Mouse (Mus musculus) hindbrain, postnatal 0 days (tissue): ENCODE results near the gene Qrfpr. TPM values are rescaled to one million over a fixed set of nuclear protein-coding genes. Genes with fewer than 3 reads are reported as not detected.
A peak's percentile ranks its signal among the peaks of the same experiment; 100 is the strongest.

Experiments
- ATAC-seq: fragments of 200-750 bp; cut with Nextera tagmentation; 2 replicates; pipeline ENCODE4 v1.8.0; 2017; ENCODE audit warnings: mild to moderate bottlenecking, moderate TSS enrichment, moderate library complexity
- DNase-seq: peaks from one replicate; pipeline ENCODE4 v3.0.0-alpha.2; 2015; ENCODE audit warnings: low spot score
- H3K27ac ChIP-seq: fragments of 300-500 bp; sonication (generic); 2 replicates; pipeline ENCODE4 v1.5.1; 2014; ENCODE audit warnings: mild to moderate bottlenecking
- H3K27me3 ChIP-seq: fragments of 300-500 bp; sonication (generic); 2 replicates; pipeline ENCODE4 v1.6.1; 2014; ENCODE audit warnings: low read length, mixed read lengths; ENCODE audit not compliant: insufficient read depth
- H3K36me3 ChIP-seq: fragments of 300-500 bp; sonication (generic); 2 replicates; pipeline ENCODE4 v1.6.1; 2014; ENCODE audit warnings: low read length, mixed read lengths; ENCODE audit not compliant: insufficient read depth
- H3K4me1 ChIP-seq: fragments of 300-500 bp; sonication (generic); 2 replicates; pipeline ENCODE4 v1.6.1; 2014; ENCODE audit warnings: antibody characterized with exemption, low read length, mixed read lengths; ENCODE audit not compliant: insufficient read depth
- H3K4me2 ChIP-seq: fragments of 300-500 bp; sonication (generic); 2 replicates; pipeline ENCODE4 v1.6.1; 2014; ENCODE audit warnings: low read depth, mild to moderate bottlenecking, low read length, moderate library complexity, mixed read lengths
- H3K4me3 ChIP-seq: fragments of 300-500 bp; sonication (generic); 2 replicates; pipeline ENCODE4 v1.5.1; 2014; ENCODE audit warnings: low read length
- H3K9ac ChIP-seq: fragments of 300-500 bp; sonication (generic); replicated peaks from 2 replicates; pipeline ENCODE4 v1.6.1; 2014; ENCODE audit warnings: mild to moderate bottlenecking, low read length, moderate library complexity, mixed read lengths
- H3K9me3 ChIP-seq: fragments of 300-500 bp; sonication (generic); 2 replicates; pipeline ENCODE4 v1.6.1; 2016; ENCODE audit warnings: low read length, mixed read lengths
- CTCF ChIP-seq: IDR thresholded peaks from 2 replicates; pipeline ENCODE4 v1.5.1; 2016; ENCODE audit warnings: antibody characterized with exemption, control low read depth, low read depth
- WGBS: fragments of 180-500 bp; shearing (Covaris S2); extraction: QIAGEN DNeasy Blood & Tissue Kit; methylation state at CpG from one replicate; pipeline ENCODE4 v1.1.7; 2014; 5-methylcytosine and 5-hydroxymethylcytosine counted together
- polyA plus RNA-seq: library from polyadenylated mRNA; unstranded; fragments of >200 nt; fragmentation: Nextera tagmentation; extraction: Ambion mirVana; gene quantifications from 2 replicates; pipeline ENCODE4 v1.2.1, GENCODE M21; 2015
- total RNA-seq: library from RNA; depleted of rRNA; stranded (reverse); fragments of >200 nt; gene quantifications from 2 replicates; pipeline ENCODE4 v1.2.3, GENCODE M21; 2014; rRNA removed

Gene Qrfpr
- total and polyA plus RNA-seq, 2 experiments from 2014 or later, result 0.89 to 1.3 TPM

DNA sequence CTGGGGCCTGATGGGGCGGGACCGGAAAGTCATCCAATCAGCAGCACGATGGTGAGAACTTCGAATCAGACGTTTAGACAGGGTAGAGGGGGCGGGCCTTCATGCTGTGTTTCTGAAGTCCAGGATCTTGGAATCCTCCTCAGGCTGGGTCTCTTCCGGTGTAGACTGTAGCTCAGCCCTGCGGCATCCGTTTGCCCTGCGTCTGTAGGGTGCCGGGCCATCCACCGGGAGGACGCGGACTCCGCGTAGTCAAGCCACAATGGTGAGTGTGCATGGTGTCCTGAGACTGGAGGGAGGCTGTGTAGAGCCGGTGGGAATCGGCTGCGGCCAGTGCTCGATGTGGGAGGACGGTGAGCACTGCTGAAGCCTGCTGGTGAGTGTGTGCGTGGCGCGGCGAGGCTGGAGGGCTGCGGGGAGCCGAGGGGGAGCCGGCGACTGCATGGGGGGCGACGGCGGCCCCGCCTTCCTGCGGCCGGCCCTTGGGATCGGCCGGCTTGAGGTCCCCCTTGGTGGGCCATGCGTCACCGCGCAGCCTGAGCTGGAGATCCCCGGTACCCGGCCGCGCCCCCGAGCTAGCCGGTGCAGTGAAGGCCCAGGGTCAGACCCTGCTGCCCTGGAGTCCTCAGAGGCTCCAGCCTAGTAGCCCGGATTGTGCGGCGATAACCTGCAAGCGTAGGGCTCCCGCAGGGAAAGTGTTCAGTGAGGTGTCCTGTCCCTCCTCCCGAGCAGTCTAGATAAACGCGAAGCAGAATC is 71.0 kb downstream of the Qrfpr start, which contains the start of gene D3Ertd254e:
Gene D3Ertd254e (plus strand): TSS at position 84 of the 753 bp plus-strand sequence.
- no peaks in the 10 kb centered on the region for H3K36me3 ChIP-seq
- under 1% methylated on average over 54 of the region's 54 CpGs for WGBS
- H3K9ac ChIP-seq, result peak within 1 kb of the TSS; percentile 95
- DNase-seq, result peak; percentile 95
- H3K27ac ChIP-seq, result peak within 1 kb of the TSS; percentile 94
- no peak for TF ChIP-seq CTCF
- H3K4me3 ChIP-seq, result peak within 1 kb of the TSS; percentile 95
- ATAC-seq, result peak; percentile 99
- H3K4me2 ChIP-seq, result peak within 1 kb of the TSS; percentile 58
- no peaks in the 10 kb centered on the region for H3K9me3 ChIP-seq
- H3K4me1 ChIP-seq, result peaks cover 17% of the 10 kb centered on the region; the same call in 1 of the 2 replicates
- H3K27me3 ChIP-seq, result no peaks in the 10 kb centered on the region

DNA sequence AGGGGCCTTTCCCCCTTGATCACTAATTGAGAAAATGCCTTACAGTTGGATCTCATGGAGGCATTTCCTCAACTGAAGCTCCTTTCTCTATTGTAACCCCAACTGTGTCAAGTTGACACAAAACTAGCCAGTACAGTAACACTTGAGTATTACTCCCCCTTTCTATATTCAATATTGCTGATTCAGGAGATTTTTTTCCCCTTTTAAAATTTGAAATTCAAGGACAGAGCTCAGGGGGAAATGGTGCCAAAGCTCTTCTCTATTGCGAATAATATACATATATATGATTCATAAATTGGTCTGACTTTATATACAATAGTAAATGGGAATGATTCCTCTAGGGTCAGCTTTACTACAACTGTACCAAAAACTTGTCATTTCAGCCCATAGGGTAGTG is 71.6 kb downstream of the Qrfpr start:
- WGBS, result 8% methylated on average over 1 of the region's 1 CpGs
- no peak for ATAC-seq
- DNase-seq, result no peak
- Histone ChIP-seq H3K9me3 (no peaks in the 10 kb centered on the region), H3K4me1 (peaks cover 17% of the 10 kb centered on the region; the same call in 1 of the 2 replicates), H3K4me2 (peak overlapping the region; percentile 58), H3K4me3 (peak overlapping the region; percentile 95), H3K36me3 (no peaks in the 10 kb centered on the region), H3K27me3 (no peaks in the 10 kb centered on the region), H3K9ac (no peak overlapping the region; the same call in 1 of the 2 replicates), H3K27ac (no peak overlapping the region)
- no peak for TF ChIP-seq CTCF

DNA sequence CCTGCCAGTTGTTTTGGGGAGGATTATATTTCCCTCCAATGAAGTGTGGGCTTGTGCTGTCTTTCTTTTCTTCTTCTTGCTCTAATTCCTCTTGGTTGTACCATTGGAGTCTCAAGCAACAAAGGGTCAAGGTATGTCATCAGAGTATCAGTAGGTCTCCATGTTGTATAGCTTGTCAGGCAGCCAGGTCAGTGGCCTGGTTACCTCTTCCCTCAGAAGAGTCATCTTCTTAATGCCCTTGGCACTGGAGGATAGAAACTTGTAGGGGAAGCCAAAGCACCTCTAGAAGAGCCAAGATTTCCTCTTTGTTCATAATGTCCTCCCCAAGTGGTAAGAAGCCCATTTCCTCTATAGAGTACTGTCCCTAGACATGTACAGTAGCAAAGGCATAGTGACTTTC is 83.1 kb downstream of the Qrfpr start:
- H3K4me1 ChIP-seq, result no peaks in the 10 kb centered on the region
- DNase-seq, result no peak
- H3K9me3 ChIP-seq, result no peaks in the 10 kb centered on the region
- H3K4me2 ChIP-seq, result no peak overlapping the region
- H3K4me3 ChIP-seq, result no peak overlapping the region
- no peaks in the 10 kb centered on the region for H3K36me3 ChIP-seq
- H3K27ac ChIP-seq, result no peak overlapping the region
- no peak overlapping the region for H3K9ac ChIP-seq
- no peaks in the 10 kb centered on the region for H3K27me3 ChIP-seq
- no peak for TF ChIP-seq CTCF
- ATAC-seq, result no peak

DNA sequence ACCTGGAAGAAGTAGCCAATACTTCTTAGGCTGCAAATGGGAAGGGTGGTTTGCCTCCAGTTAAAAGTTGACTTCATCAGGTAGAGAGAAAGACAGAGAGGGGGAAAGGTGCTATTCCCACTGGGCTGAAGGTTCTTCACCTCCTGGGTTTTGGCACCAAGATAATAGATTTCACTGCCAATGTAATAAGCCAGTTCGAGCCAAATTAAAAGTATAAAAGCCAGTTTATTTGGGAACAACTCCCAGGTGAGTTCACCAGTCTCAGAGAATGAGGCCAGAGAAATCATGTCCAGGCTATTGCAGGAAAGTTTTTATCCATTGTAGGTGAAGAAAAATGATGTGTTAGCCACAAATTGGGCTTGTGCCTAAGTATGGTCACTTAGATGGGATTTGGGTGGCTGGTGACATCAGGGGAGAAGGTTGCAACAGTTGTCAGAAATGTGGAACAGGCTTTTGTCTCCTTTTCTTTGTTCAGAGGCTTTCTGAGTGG is 83.9 kb downstream of the Qrfpr start:
- TF ChIP-seq CTCF, result no peak
- H3K4me3 ChIP-seq, result no peak overlapping the region
- no peak for DNase-seq
- H3K4me1 ChIP-seq, result no peaks in the 10 kb centered on the region
- H3K9ac ChIP-seq, result no peak overlapping the region
- ATAC-seq, result no peak
- H3K9me3 ChIP-seq, result no peaks in the 10 kb centered on the region
- no peaks in the 10 kb centered on the region for H3K36me3 ChIP-seq
- 83% methylated on average over 1 of the region's 1 CpGs for WGBS
- no peak overlapping the region for H3K27ac ChIP-seq
- H3K27me3 ChIP-seq, result no peaks in the 10 kb centered on the region
- no peak overlapping the region for H3K4me2 ChIP-seq

DNA sequence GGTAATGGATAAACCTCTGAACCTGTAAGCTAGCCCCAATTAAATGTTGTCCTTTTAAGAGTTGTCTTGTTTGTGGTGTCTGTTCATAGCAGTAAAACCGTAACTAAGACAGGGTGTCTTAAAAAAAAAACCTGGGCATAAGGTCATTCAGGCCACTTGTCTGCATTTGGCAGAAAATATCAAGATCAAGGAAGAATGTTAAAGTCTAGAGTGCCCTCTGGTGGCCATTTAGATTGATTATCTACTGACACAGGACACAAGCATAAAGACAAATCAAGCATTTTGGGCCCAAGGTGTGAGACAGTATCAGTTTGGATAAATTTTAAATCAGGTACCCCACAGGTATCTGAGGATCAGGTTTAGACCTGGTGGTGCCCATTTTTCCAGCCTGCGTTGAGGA is 84.6 kb downstream of the Qrfpr start:
- peak; percentile 53 for DNase-seq
- Histone ChIP-seq H3K9ac (no peak overlapping the region), H3K36me3 (no peaks in the 10 kb centered on the region), H3K27me3 (no peaks in the 10 kb centered on the region), H3K4me2 (no peak overlapping the region), H3K4me1 (no peaks in the 10 kb centered on the region), H3K27ac (no peak overlapping the region), H3K9me3 (no peaks in the 10 kb centered on the region), H3K4me3 (no peak overlapping the region)
- ATAC-seq, result 0 out of 2 replicates have a peak, but pooled peaks have one; percentile 12
- 55% methylated on average over 2 of the region's 2 CpGs for WGBS
- peak; percentile 45 for TF ChIP-seq CTCF

DNA sequence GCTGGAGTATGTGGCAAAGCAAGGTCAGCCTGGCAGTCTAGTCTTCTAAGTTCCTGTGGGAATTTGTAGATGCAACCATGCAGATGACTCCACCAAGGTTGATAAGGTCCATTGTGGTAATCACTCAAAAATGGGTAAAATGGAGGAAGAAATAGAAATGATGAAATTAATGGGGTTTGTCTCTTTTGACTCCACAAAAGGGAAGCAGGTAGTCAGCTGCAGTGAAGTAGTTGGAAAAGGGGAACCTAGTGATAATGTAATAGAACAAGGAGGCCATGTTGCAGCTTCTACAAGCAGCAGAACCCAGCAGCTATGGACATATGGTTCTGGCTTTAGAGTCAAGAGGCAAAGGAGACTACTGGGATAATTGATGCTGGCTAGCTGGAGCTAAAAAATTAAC is 86.0 kb downstream of the Qrfpr start:
- H3K9ac ChIP-seq, result no peak overlapping the region
- no peaks in the 10 kb centered on the region for H3K27me3 ChIP-seq
- H3K4me3 ChIP-seq, result no peak overlapping the region
- H3K4me2 ChIP-seq, result no peak overlapping the region
- DNase-seq (no peak), ATAC-seq (no peak)
- no peak for TF ChIP-seq CTCF
- no peaks in the 10 kb centered on the region for H3K4me1 ChIP-seq
- no peaks in the 10 kb centered on the region for H3K36me3 ChIP-seq
- H3K27ac ChIP-seq, result no peak overlapping the region
- no peaks in the 10 kb centered on the region for H3K9me3 ChIP-seq

Other genes with a start within 250 kb of the Qrfpr start
- gene Mccc1, start 221.6 kb downstream of the Qrfpr start, total RNA-seq, result 4.5 and 6.0 TPM in 2 replicates
- 22.3 and 25.7 TPM in 2 replicates for gene Mccc1, start 221.6 kb downstream of the Qrfpr start, polyA plus RNA-seq
- gene Ccdc144b, start 168.8 kb downstream of the Qrfpr start, total RNA-seq, result not detected in 2 replicates
- gene Ccdc144b, start 168.8 kb downstream of the Qrfpr start, polyA plus RNA-seq, result not detected in 2 replicates
- gene Acad9, start 156.3 kb downstream of the Qrfpr start, total RNA-seq, result 31.7 and 51.8 TPM in 2 replicates
- 69.6 and 74.1 TPM in 2 replicates for gene Acad9, start 156.3 kb downstream of the Qrfpr start, polyA plus RNA-seq
- gene D3Ertd254e, start 71.3 kb downstream of the Qrfpr start, total RNA-seq, result 15.7 and 17.6 TPM in 2 replicates
- 11.2 and 12.5 TPM in 2 replicates for gene D3Ertd254e, start 71.3 kb downstream of the Qrfpr start, polyA plus RNA-seq